Mouse (Mus musculus) myocyte (in vitro differentiated cells): ENCODE data around the gene Ddit4l.

Experiments used
- CEBPB ChIP-seq: IDR thresholded peaks from 2 replicates; pipeline ENCODE4 v1.6.1; 2011; ENCODE audit warnings: mild to moderate bottlenecking, moderate library complexity; ENCODE audit not compliant: poor library complexity, insufficient read depth, severe bottlenecking
- MAX ChIP-seq: IDR thresholded peaks from one replicate; pipeline ENCODE4 v1.6.1; 2011; ENCODE audit warnings: low read depth, mild to moderate bottlenecking, control low read depth
- POLR2A ChIP-seq: IDR thresholded peaks from one replicate; pipeline ENCODE4 v1.6.1; 2011; ENCODE audit warnings: low read depth, mild to moderate bottlenecking, control low read depth, moderate library complexity; ENCODE audit not compliant: insufficient read length
- POLR2AphosphoS2 ChIP-seq: IDR thresholded peaks from one replicate; pipeline ENCODE4 v1.6.1; 2011; ENCODE audit warnings: low read depth, control low read depth; ENCODE audit not compliant: insufficient read length
- TCF12 ChIP-seq: IDR thresholded peaks from one replicate; pipeline ENCODE4 v1.6.1; 2011; ENCODE audit warnings: mild to moderate bottlenecking, control low read depth; ENCODE audit not compliant: poor library complexity, insufficient read depth, severe bottlenecking
- TCF3 ChIP-seq: IDR thresholded peaks from one replicate; pipeline ENCODE4 v1.6.1; 2011; ENCODE audit warnings: low read depth, control low read depth; ENCODE audit not compliant: insufficient read length
- USF1 ChIP-seq: IDR thresholded peaks from one replicate; pipeline ENCODE4 v1.6.1; 2011; ENCODE audit warnings: low read depth, mild to moderate bottlenecking, control low read depth, moderate library complexity

DNA sequence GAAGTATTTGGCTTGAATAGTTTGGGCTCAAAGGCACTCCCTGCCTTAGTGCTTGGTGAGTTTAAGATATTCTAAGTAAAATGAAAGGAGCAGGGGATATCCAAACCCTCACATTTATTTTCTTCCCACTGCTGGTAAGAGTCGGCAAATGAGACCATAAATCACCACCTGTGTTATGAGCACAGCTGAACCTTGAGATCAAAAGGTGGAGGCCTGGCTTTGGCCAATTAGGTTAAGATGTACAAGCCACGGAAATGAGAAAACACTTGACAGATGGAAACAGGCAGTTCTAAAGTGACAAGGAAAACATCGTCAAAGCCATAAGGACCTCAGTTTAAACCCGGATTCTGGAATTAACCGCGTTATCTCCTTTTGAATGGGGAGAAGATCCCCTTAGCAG lies 23.5 kb downstream of the Ddit4l start:
- TF ChIP-seq CEBPB (no peak), USF1 (no peak), POLR2A (no peak), MAX (no peak), POLR2AphosphoS2 (no peak), TCF3 (no peak), TCF12 (no peak)
